Mouse (Mus musculus): ENCODE data around the gene Prh1. TPM values are rescaled to one million over a fixed set of nuclear protein-coding genes. Genes with fewer than 3 reads are reported as not detected.

Gene Prh1
- not detected for total RNA-seq (2023)

DNA sequence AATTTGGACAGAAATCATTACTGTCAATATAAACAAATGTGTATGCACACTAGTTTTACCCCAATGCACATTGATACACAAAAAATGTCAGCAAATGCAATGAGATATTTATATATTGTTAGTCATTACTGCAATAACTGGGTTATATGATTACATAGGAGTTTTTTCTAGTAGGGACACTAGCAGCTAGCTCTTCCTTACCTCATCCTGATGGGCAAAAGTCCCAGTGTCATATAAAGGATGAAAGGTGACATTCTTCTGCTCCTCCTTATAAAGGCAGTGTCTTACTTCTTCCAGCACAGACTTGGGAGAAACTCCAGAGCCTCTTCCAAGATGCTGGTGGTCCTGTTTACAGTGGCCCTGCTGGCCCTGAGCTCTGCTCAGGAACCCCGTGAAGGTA is at the start of gene Prh1:
Gene Prh1, plus strand, starts transcription at position 301 of the 400 bp plus-strand sequence.

DNA sequence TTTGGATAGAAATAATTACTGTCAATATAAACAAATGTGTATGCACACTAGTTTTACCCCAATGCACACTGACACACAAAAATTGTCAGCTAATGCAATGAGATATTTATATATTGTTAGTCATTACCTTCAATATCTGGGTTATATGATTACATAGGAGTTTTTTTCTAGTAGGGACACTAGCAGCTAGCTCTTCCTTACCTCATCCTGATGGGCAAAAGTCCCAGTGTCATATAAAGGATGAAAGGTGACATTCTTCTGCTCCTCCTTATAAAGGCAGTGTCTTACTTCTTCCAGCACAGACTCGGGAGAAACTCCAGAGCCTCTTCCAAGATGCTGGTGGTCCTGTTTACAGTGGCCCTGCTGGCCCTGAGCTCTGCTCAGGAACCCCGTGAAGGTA is 26.0 kb downstream of the Prh1 start, which contains the start of gene Prp2:
Gene Prp2, plus strand, starts transcription at position 301 of the 400 bp plus-strand sequence.

Other genes with a start within 250 kb of the Prh1 start
- gene Gm8882, start 205.7 kb upstream of the Prh1 start, total RNA-seq (2023): not detected
- not detected for gene Prp2, start 26.1 kb downstream of the Prh1 start, total RNA-seq (2023)
- not detected for gene A630073D07Rik, start 81.7 kb downstream of the Prh1 start, total RNA-seq (2023)
- gene Tas2r120, start 87.1 kb downstream of the Prh1 start, total RNA-seq (2023): not detected
- not detected for gene Tas2r121, start 131.2 kb downstream of the Prh1 start, total RNA-seq (2023)
- gene Tas2r122, start 142.1 kb downstream of the Prh1 start, total RNA-seq (2023): not detected
- not detected for gene Tas2r115, start 168.2 kb downstream of the Prh1 start, total RNA-seq (2023)
- gene Tas2r124, start 184.9 kb downstream of the Prh1 start, total RNA-seq (2023): not detected
- gene Tas2r102, start 192.3 kb downstream of the Prh1 start, total RNA-seq (2023): not detected
- gene Tas2r136, start 208.4 kb downstream of the Prh1 start, total RNA-seq (2023): not detected
- gene Tas2r117, start 233.0 kb downstream of the Prh1 start, total RNA-seq (2023): not detected

Measured in CD4-positive naive resting alpha-beta T cell, adult 76 days (primary cell).